Mouse (Mus musculus) embryonic fibroblast, embryonic 13.5 days (primary cell): ENCODE measurements around the gene Kcna10. TPM values are rescaled to one million over a fixed set of nuclear protein-coding genes. Genes with fewer than 3 reads are reported as not detected.

Source experiments
- H3K27ac ChIP-seq: 2 replicates; pipeline ENCODE4 v1.5.1; 2012; ENCODE audit warnings: low read length, control low read depth, inconsistent platforms; ENCODE audit not compliant: insufficient read depth
- H3K4me1 ChIP-seq: 2 replicates; pipeline ENCODE4 v1.6.1; 2011; ENCODE audit warnings: low read length; ENCODE audit not compliant: control insufficient read depth, insufficient read depth
- H3K4me3 ChIP-seq: 2 replicates; pipeline ENCODE4 v1.5.1; 2011; ENCODE audit warnings: mild to moderate bottlenecking, control low read depth, low read length; ENCODE audit not compliant: insufficient read depth
- CTCF ChIP-seq: IDR thresholded peaks from 2 replicates; pipeline ENCODE4 v1.5.1; 2011; ENCODE audit warnings: mild to moderate bottlenecking, control low read depth, low read length, moderate library complexity, borderline replicate concordance; ENCODE audit not compliant: insufficient read depth
- POLR2A ChIP-seq: IDR thresholded peaks from 2 replicates; pipeline ENCODE4 v1.6.1; 2011; ENCODE audit warnings: low read depth, mild to moderate bottlenecking, control low read depth, low read length, moderate library complexity
- polyA plus RNA-seq: library from polyadenylated mRNA; stranded (reverse); fragments of >200 nt; gene quantifications from 2 replicates; pipeline ENCODE4 v1.2.4, GENCODE M21; 2011; ENCODE audit warnings: low read depth; ENCODE audit not compliant: missing spikeins, insufficient read length

Kcna10 gene
- polyA plus RNA-seq, 1 experiment: not detected

GRCm38 (mm10) chr3:107238471-107238980 is 55.7 kb downstream of the Kcna10 start:
- no peak for TF ChIP-seq CTCF
- TF ChIP-seq POLR2A: no peak
- H3K4me3 ChIP-seq: no peak overlapping the region
- no peak overlapping the region for H3K27ac ChIP-seq
- no peaks in the 10 kb centered on the region for H3K4me1 ChIP-seq

GRCm38 (mm10) chr3:107239607-107240006 is 56.8 kb downstream of the Kcna10 start, which contains the start of gene Prok1:
Gene Prok1, minus strand, starts transcription at chr3:107239707.
- Histone ChIP-seq H3K4me1 (no peaks in the 10 kb centered on the region), H3K4me3 (no peak within 1 kb of the TSS), H3K27ac (no peak within 1 kb of the TSS)
- TF ChIP-seq CTCF (no peak), POLR2A (no peak)

- no peaks in the 10 kb centered on the region for H3K4me1 ChIP-seq
- H3K4me3 ChIP-seq: no peak overlapping the region
- no peak overlapping the region for H3K27ac ChIP-seq
- TF ChIP-seq CTCF: no peak
- TF ChIP-seq POLR2A: no peak
These were observed 58.7 kb downstream of the Kcna10 start for GRCm38 (mm10) chr3:107241389-107242094.

Other genes with a start within 250 kb of the Kcna10 start
- gene Kcna3, start 146.9 kb upstream of the Kcna10 start, polyA plus RNA-seq: 0.35 and 0.46 TPM in 2 replicates
- 0.07 TPM in 1 of 2 replicates, not detected in the other for gene Kcna2, start 81.9 kb upstream of the Kcna10 start, polyA plus RNA-seq
- not detected in 2 replicates for gene Cym, start 38.7 kb downstream of the Kcna10 start, polyA plus RNA-seq
- gene A630076J17Rik, start 47.6 kb downstream of the Kcna10 start, polyA plus RNA-seq: not detected in 2 replicates
- not detected in 2 replicates for gene Prok1, start 56.7 kb downstream of the Kcna10 start, polyA plus RNA-seq
- 72.9 and 84.2 TPM in 2 replicates for gene Lamtor5, start 95.8 kb downstream of the Kcna10 start, polyA plus RNA-seq
- gene Slc16a4, start 108.2 kb downstream of the Kcna10 start, polyA plus RNA-seq: 11.6 and 13.5 TPM in 2 replicates
- 18.2 and 19.0 TPM in 2 replicates for gene Rbm15, start 150.6 kb downstream of the Kcna10 start, polyA plus RNA-seq